Mouse (Mus musculus) heart, adult 2 months (tissue): ENCODE measurements around the gene Zfp146.

Experiments used
- CTCF ChIP-seq: fragments of 200-600 bp; IDR thresholded peaks from 2 replicates; pipeline ENCODE4 v1.8.1; 2022; ENCODE audit warnings: antibody characterized with exemption, mild to moderate bottlenecking, moderate library complexity
- POLR2A ChIP-seq: fragments of 200-500 bp; IDR thresholded peaks from 2 replicates; pipeline ENCODE4 v1.6.1; 2011; ENCODE audit warnings: mild to moderate bottlenecking, low read depth, low read length, control low read depth; ENCODE audit not compliant: insufficient read depth

DNA sequence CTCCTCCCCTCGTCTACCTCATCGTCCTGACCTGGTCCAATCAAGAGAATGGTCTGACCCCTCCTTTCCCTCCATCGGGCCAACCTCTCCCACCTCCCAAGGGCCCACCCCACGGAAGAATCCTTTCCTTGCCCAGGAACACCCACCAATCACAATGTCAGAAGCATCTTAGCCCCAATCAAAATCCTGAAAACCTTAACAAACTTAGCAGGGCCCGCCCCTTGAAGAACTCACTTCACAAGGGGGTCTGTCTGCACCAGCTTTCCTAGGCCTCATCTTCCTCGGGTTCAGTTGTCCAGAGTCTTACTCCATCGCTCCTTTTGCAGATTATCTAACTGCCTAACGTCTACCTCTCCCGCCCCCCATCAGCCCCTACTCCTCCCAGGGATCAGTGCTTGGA, 23.5 kb upstream of the Zfp146 start:
- TF ChIP-seq POLR2A (no peak), CTCF (no peak)
